Mouse (Mus musculus): Measurements from ENCODE around the gene Nfkbil1. TPM values are rescaled to one million over a fixed set of nuclear protein-coding genes. Genes with fewer than 3 reads are reported as not detected.

Nfkbil1 gene
- total RNA-seq, 2 experiments from 2014 or later, result 8.0 to 8.5 TPM

GRCm38 (mm10) chr17:35213071-35213470 is 22.5 kb downstream of the Nfkbil1 start:
- no peak for DNase-seq
- intact Hi-C loops (cut with DNase I), result no loop called here

- intact Hi-C loops (cut with DNase I), result no loop called here
- DNase-seq, result no peak
These were observed 25.0 kb downstream of the Nfkbil1 start for GRCm38 (mm10) chr17:35210593-35210992.

- intact Hi-C loops (cut with DNase I), result no loop called here
- peak in 1 of 2 experiments; percentile 28 for DNase-seq
These were observed 25.6 kb downstream of the Nfkbil1 start for GRCm38 (mm10) chr17:35209785-35210535.

- intact Hi-C loops (cut with DNase I), result no loop called here
- DNase-seq, result no peak
These were observed 30.2 kb downstream of the Nfkbil1 start for GRCm38 (mm10) chr17:35205380-35205769.

GRCm38 (mm10) chr17:35204494-35205379 is 30.9 kb downstream of the Nfkbil1 start, which contains the start of gene Lta:
Gene Lta, minus strand, starts transcription at chr17:35205351.
- intact Hi-C loops (cut with DNase I), result no loop called here
- DNase-seq, result no peak

GRCm38 (mm10) chr17:35202442-35202841 is 33.1 kb downstream of the Nfkbil1 start:
- no peak for DNase-seq
- intact Hi-C loops (cut with DNase I), result no loop called here

- intact Hi-C loops (cut with DNase I), result loop anchor here (2.0 kb wide), 1 partner anchor 19 kb away; the partner anchor contains the start of gene Gm16181
These were observed 33.8 kb downstream of the Nfkbil1 start, which contains the start of gene Tnf for GRCm38 (mm10) chr17:35201787-35202186. Gene Tnf, minus strand, starts transcription at chr17:35202007.

GRCm38 (mm10) chr17:35201128-35201527 is 34.5 kb downstream of the Nfkbil1 start:
- DNase-seq, result no peak
- intact Hi-C loops (cut with DNase I), result loop anchor here (2.0 kb wide), 1 partner anchor 20 kb away; the partner anchor contains the start of gene Gm16181

More at GRCm38 (mm10) chr17:35201787-35202186, 33.8 kb downstream of the Nfkbil1 start, which contains the start of gene Tnf:
- DNase-seq, result peak; percentile 67 to 75

- DNase-seq, result no peak
- intact Hi-C loops (cut with DNase I), result loop anchor here (2.0 kb wide), 1 partner anchor 20 kb away; the partner anchor contains the start of gene Gm16181
These were observed 35.2 kb downstream of the Nfkbil1 start for GRCm38 (mm10) chr17:35200398-35200797.

GRCm38 (mm10) chr17:35198946-35199345 is 36.6 kb downstream of the Nfkbil1 start:
- no peak for DNase-seq
- intact Hi-C loops (cut with DNase I), result no loop called here

GRCm38 (mm10) chr17:35198029-35198428 is 37.6 kb downstream of the Nfkbil1 start:
- no peak for DNase-seq
- intact Hi-C loops (cut with DNase I), result no loop called here

GRCm38 (mm10) chr17:35197126-35197525 is 38.5 kb downstream of the Nfkbil1 start:
- DNase-seq, result no peak
- intact Hi-C loops (cut with DNase I), result loop anchor here (2.0 kb wide), 1 partner anchor 32 kb away; no protein-coding TSS in a partner anchor

- DNase-seq, result no peak
- intact Hi-C loops (cut with DNase I), result loop anchor here (2.0 kb wide), 1 partner anchor 33 kb away; no protein-coding TSS in a partner anchor
These were observed 39.3 kb downstream of the Nfkbil1 start for GRCm38 (mm10) chr17:35196321-35196641.

- DNase-seq, result peak; percentile 87 to 88
- intact Hi-C loops (cut with DNase I), result loop anchor here (1.0 to 2.0 kb wide), 2 partner anchors 17 to 33 kb away; no protein-coding TSS in a partner anchor
These were observed 39.8 kb downstream of the Nfkbil1 start for GRCm38 (mm10) chr17:35195631-35196320.

- no peak for DNase-seq
These were observed 40.6 kb downstream of the Nfkbil1 start for GRCm38 (mm10) chr17:35194844-35195630.

GRCm38 (mm10) chr17:35193881-35194843 is 41.4 kb downstream of the Nfkbil1 start, which contains the start of gene Ltb:
Gene Ltb, plus strand, starts transcription at chr17:35194439.
- intact Hi-C loops (cut with DNase I), result no loop called here

More at GRCm38 (mm10) chr17:35194844-35195630, 40.6 kb downstream of the Nfkbil1 start:
- intact Hi-C loops (cut with DNase I), result loop anchor here (1.0 kb wide), 1 partner anchor 17 kb away; no protein-coding TSS in a partner anchor

GRCm38 (mm10) chr17:35192924-35193323 is 42.7 kb downstream of the Nfkbil1 start:
- intact Hi-C loops (cut with DNase I), result no loop called here
- DNase-seq, result no peak

More at GRCm38 (mm10) chr17:35193881-35194843, 41.4 kb downstream of the Nfkbil1 start, which contains the start of gene Ltb:
- DNase-seq, result no peak

GRCm38 (mm10) chr17:35191723-35192122 is 43.9 kb downstream of the Nfkbil1 start:
- intact Hi-C loops (cut with DNase I), result no loop called here
- no peak for DNase-seq

Data from heart, postnatal 36 days (tissue).